Mouse (Mus musculus): ENCODE results near the gene Rin1. TPM values are rescaled to one million over a fixed set of nuclear protein-coding genes. Genes with fewer than 3 reads are reported as not detected.
"Not testable (repeated sequence)": the region's sequence is repeated elsewhere in the genome, so short reads cannot be mapped to it uniquely, and the experiment has no call there.

Gene Rin1
- 4.9 and 6.1 TPM in 2 replicates for polyA plus RNA-seq (2012; rRNA removed)
- 2.5 and 2.6 TPM in 2 replicates for polyA plus RNA-seq (2014; fragmentation: Nextera tagmentation; extraction: Ambion mirVana)

DNA sequence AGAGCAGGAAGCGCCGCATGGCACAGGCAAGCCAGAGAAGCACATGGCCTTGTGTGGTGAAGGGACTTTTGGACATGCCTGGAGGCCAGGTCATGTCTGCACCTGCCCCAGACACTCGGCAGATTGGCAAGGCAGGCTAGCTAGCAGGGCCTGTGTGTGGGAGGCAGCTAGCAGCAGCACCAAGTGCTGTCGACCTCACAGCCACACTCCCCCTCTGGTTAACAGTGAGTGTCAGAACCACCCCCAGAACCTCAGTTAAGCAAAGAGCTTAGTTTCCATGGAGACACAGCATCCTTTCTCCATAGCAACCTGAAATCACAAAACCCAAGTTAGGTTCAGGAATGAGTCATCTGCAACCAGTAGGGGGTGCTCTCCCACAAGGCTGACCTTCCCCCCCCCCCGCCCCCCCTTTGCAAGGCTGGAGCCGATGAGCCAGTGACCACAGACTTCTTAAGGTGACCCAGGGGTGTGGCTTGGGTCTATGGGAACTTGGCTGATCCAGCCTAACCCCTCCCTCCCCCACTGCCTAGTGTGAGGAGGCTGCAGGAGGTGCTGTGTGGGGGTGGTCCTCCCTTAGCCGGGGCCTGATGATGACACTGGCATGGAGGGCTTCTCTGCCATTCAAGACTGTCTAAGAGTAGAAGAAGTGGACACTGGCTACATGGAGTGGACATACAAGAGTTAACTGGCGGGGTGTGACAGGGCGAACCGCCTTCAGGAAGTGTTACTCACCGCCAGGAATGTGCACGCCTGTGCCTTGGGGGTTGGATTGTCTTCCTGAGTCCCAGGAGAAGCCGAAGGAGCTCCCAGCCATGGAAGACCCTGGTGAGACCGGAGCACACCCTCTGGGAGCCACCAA lies at the start of gene Rin1:
Gene Rin1, plus strand, starts transcription at position 435 of the 859 bp plus-strand sequence.
- H3K27me3 ChIP-seq (ENCODE audit: control insufficient read depth, insufficient read depth, low read length): peaks cover 25% of the 10 kb centered on the region
- H3K4me1 ChIP-seq (ENCODE audit: control insufficient read depth, insufficient read depth, low read length): peaks cover 8% of the 10 kb centered on the region
- H3K36me3 ChIP-seq (ENCODE audit: control insufficient read depth, insufficient read depth, low read length): peaks cover 35% of the 10 kb centered on the region
- peak; percentile 15 for DNase-seq (ENCODE audit: low spot score)
- no peak within 1 kb of the TSS for H3K9ac ChIP-seq (ENCODE audit: low read depth, low read length, severe bottlenecking)
- no peaks in the 10 kb centered on the region for H3K9me3 ChIP-seq (ENCODE audit: control insufficient read depth, low read length)
- H3K4me2 ChIP-seq (replicated peaks; ENCODE audit: low read depth, low read length, severe bottlenecking): peak within 1 kb of the TSS; percentile 31
- no peak within 1 kb of the TSS for H3K27ac ChIP-seq (replicated peaks; ENCODE audit: low read depth, low read length)
- 19% methylated on average over 11 of the region's 14 CpGs for WGBS
- no peak for TF ChIP-seq POLR2A (IDR thresholded peaks at IDR 0.05; ENCODE audit: borderline replicate concordance, extremely low read depth, insufficient read depth, insufficient read length)
- no peak for ATAC-seq (ENCODE audit: low FRiP score, low read depth)
- H3K4me3 ChIP-seq (replicated peaks; ENCODE audit: low read length): peak within 1 kb of the TSS; percentile 11; the same call in 1 of the 2 replicates

DNA sequence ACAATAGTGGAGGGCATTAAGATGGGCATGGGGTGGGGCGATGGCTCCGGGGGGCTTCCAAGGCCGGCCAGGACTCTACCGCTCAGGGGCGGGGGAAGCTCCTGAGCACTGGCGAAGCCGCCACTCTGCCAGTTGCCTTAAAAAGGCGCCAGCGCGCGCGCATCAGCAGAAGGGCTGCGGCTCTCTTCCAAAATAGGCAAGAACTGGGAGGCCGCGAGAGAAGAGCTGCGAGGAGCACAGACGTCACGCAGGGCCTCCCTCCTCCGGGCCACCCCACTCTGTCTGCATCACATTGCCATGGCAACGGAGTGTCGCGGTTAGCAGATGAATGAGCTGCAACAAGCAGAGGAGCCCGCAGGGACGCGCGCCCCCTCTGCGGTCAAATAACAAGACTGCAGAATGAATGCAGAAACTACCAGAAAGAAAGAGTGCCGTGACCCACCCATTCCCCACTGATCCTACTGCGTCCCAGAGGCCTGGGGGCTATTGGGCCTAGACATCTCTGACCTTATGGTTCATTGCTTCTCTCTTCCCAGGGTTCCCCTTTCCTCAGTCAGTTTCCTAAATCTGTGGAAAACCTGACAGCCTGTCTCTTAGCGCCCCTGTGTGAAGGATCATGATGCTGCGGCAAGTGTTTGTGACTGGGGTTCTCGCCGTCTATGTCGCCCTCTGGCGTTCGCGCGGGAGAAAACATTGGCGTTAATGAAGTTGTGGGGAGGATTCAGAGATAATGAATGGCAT lies 48.4 kb upstream of the Rin1 start:
- H3K9me3 ChIP-seq (ENCODE audit: control insufficient read depth, low read length): no peaks in the 10 kb centered on the region
- no peak overlapping the region for H3K9ac ChIP-seq (ENCODE audit: low read depth, low read length, severe bottlenecking)
- no peaks in the 10 kb centered on the region for H3K27me3 ChIP-seq (ENCODE audit: control insufficient read depth, insufficient read depth, low read length)
- H3K27ac ChIP-seq (replicated peaks; ENCODE audit: low read depth, low read length): no peak overlapping the region
- peak overlapping the region; percentile 47 for H3K4me2 ChIP-seq (replicated peaks; ENCODE audit: low read depth, low read length, severe bottlenecking)
- peaks cover 4% of the 10 kb centered on the region; the same call in 1 of the 2 replicates for H3K4me1 ChIP-seq (ENCODE audit: control insufficient read depth, insufficient read depth, low read length)
- no peak for TF ChIP-seq POLR2A (IDR thresholded peaks at IDR 0.05; ENCODE audit: borderline replicate concordance, extremely low read depth, insufficient read depth, insufficient read length)
- ATAC-seq (ENCODE audit: low FRiP score, low read depth) (peak; percentile 96), DNase-seq (ENCODE audit: low spot score) (peak; percentile 86)
- under 1% methylated on average over 39 of the region's 39 CpGs for WGBS
- peak overlapping the region; percentile 23 for H3K4me3 ChIP-seq (replicated peaks; ENCODE audit: low read length)
- no peaks in the 10 kb centered on the region for H3K36me3 ChIP-seq (ENCODE audit: control insufficient read depth, insufficient read depth, low read length)

DNA sequence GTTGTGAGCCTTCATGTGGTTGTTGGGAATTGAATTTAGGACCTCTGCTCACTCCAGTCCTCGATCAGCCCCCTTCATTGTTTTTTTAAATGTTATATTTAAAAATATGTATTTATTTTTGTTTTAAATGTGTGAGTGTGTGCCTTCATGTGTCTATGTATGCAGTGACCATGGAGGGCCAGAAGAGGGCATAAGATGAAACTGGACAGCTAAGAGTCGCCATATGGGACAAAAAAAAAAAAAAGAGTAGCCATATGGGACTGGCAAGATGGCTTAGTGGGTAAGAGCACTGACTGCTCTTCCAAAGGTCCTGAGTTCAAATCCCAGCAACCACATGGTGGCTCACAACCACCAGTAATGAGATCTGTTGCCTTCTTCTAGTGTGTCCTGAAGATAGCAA lies 46.6 kb upstream of the Rin1 start:
- DNase-seq (ENCODE audit: low spot score); H3K9ac ChIP-seq (ENCODE audit: low read depth, low read length, severe bottlenecking); H3K4me1 ChIP-seq (ENCODE audit: control insufficient read depth, insufficient read depth, low read length); H3K9me3 ChIP-seq (ENCODE audit: control insufficient read depth, low read length); H3K27me3 ChIP-seq (ENCODE audit: control insufficient read depth, insufficient read depth, low read length); H3K36me3 ChIP-seq (ENCODE audit: control insufficient read depth, insufficient read depth, low read length); H3K4me3 ChIP-seq (replicated peaks; ENCODE audit: low read length); H3K27ac ChIP-seq (replicated peaks; ENCODE audit: low read depth, low read length); H3K4me2 ChIP-seq (replicated peaks; ENCODE audit: low read depth, low read length, severe bottlenecking); ATAC-seq (ENCODE audit: low FRiP score, low read depth): not testable (repeated sequence)
- 59% methylated on average over 2 of the region's 2 CpGs for WGBS

DNA sequence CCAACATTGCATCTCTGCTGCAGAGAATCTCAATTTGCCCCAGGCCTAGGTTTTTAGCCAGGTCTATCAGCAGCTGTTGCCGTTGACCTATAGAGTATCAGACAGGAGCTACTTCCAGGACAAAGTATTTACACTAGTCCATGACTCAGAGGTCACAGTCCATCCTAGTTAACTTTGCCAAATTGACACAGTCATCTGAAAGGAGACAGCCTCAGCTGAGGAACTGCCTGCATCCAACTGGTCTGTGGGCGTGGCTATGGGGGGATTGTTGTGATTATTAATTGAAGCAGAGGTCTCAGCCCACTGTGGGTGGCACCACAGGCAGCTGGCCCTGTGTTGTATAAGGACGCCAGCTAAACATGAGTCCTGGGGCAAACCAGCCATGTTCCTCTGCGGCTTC lies 45.4 kb upstream of the Rin1 start:
- no peak overlapping the region for H3K4me3 ChIP-seq (replicated peaks; ENCODE audit: low read length)
- DNase-seq (ENCODE audit: low spot score) (no peak), ATAC-seq (ENCODE audit: low FRiP score, low read depth) (no peak)
- no peak overlapping the region for H3K27ac ChIP-seq (replicated peaks; ENCODE audit: low read depth, low read length)
- no peaks in the 10 kb centered on the region for H3K27me3 ChIP-seq (ENCODE audit: control insufficient read depth, insufficient read depth, low read length)
- 66% methylated on average over 4 of the region's 4 CpGs for WGBS
- no peaks in the 10 kb centered on the region for H3K9me3 ChIP-seq (ENCODE audit: control insufficient read depth, low read length)
- TF ChIP-seq POLR2A (IDR thresholded peaks at IDR 0.05; ENCODE audit: borderline replicate concordance, extremely low read depth, insufficient read depth, insufficient read length): no peak
- H3K9ac ChIP-seq (ENCODE audit: low read depth, low read length, severe bottlenecking): no peak overlapping the region
- no peaks in the 10 kb centered on the region for H3K36me3 ChIP-seq (ENCODE audit: control insufficient read depth, insufficient read depth, low read length)
- peaks cover 4% of the 10 kb centered on the region; the same call in 1 of the 2 replicates for H3K4me1 ChIP-seq (ENCODE audit: control insufficient read depth, insufficient read depth, low read length)
- no peak overlapping the region for H3K4me2 ChIP-seq (replicated peaks; ENCODE audit: low read depth, low read length, severe bottlenecking)

DNA sequence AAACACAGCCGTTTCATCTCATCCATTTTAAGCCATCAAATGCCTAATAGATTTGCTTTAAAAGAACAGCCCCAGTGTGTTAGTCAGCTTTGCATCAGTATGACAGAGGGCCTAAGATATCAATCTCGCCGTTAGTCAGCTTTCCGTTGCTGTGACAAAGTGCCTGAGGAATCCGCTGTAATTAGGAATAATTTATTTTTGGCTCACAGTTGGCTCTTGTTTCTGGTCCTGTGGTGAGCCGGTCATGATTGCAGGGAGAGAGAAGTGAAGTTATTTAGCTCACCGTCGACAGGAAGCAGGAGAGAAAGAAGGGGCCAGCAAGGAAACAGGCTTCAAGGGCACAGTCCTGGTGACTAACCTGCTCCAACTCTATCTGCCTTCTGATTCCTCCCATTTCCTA lies 37.1 kb upstream of the Rin1 start:
- WGBS: 56% methylated on average over 8 of the region's 8 CpGs
- Histone ChIP-seq H3K4me3 (replicated peaks; ENCODE audit: low read length) (no peak overlapping the region), H3K36me3 (ENCODE audit: control insufficient read depth, insufficient read depth, low read length) (no peaks in the 10 kb centered on the region), H3K27me3 (ENCODE audit: control insufficient read depth, insufficient read depth, low read length) (no peaks in the 10 kb centered on the region), H3K9me3 (ENCODE audit: control insufficient read depth, low read length) (no peaks in the 10 kb centered on the region), H3K9ac (ENCODE audit: low read depth, low read length, severe bottlenecking) (no peak overlapping the region), H3K27ac (replicated peaks; ENCODE audit: low read depth, low read length) (no peak overlapping the region), H3K4me2 (replicated peaks; ENCODE audit: low read depth, low read length, severe bottlenecking) (no peak overlapping the region), H3K4me1 (ENCODE audit: control insufficient read depth, insufficient read depth, low read length) (peaks cover 3% of the 10 kb centered on the region; the same call in 1 of the 2 replicates)
- ATAC-seq (ENCODE audit: low FRiP score, low read depth) (no peak), DNase-seq (ENCODE audit: low spot score) (no peak)
- no peak for TF ChIP-seq POLR2A (IDR thresholded peaks at IDR 0.05; ENCODE audit: borderline replicate concordance, extremely low read depth, insufficient read depth, insufficient read length)
